Mouse (Mus musculus) lung, postnatal 0 days (tissue): ENCODE results near the gene Mef2c.

Experiments
- CTCF ChIP-seq: IDR thresholded peaks from 2 replicates; pipeline ENCODE4 v1.5.1; 2016; ENCODE audit warnings: antibody characterized with exemption, mild to moderate bottlenecking
- EP300 ChIP-seq: IDR thresholded peaks from 2 replicates; pipeline ENCODE4 v1.6.1; 2016; ENCODE audit warnings: antibody characterized with exemption, mild to moderate bottlenecking, control low read depth

GRCm38 (mm10) chr13:83666179-83666578 lies 162.3 kb downstream of the Mef2c start:
- TF ChIP-seq CTCF (no peak), EP300 (no peak)
